Mouse (Mus musculus) myocyte (in vitro differentiated cells): ENCODE measurements at regions not wholly inside any gene's neighbourhood (a gene's known extent, or its start where the extent isn't known, plus 50 kb on each side); places are given as distances from the start of the nearest gene placed in this dataset.

Source experiments
- CEBPB ChIP-seq: IDR thresholded peaks from 2 replicates; pipeline ENCODE4 v1.6.1; 2011; ENCODE audit warnings: mild to moderate bottlenecking, moderate library complexity; ENCODE audit not compliant: poor library complexity, insufficient read depth, severe bottlenecking
- E2F4 ChIP-seq: IDR thresholded peaks from one replicate; pipeline ENCODE4 v1.6.1; 2011; ENCODE audit warnings: mild to moderate bottlenecking, control low read depth, moderate library complexity; ENCODE audit not compliant: insufficient read depth
- MAX ChIP-seq: IDR thresholded peaks from one replicate; pipeline ENCODE4 v1.6.1; 2011; ENCODE audit warnings: low read depth, mild to moderate bottlenecking, control low read depth
- MYOD1 ChIP-seq, 3 experiments: IDR thresholded peaks; one replicate each; pipeline ENCODE4 v1.6.1; 2011; ENCODE audit warnings: control low read depth in 2 of 3, low read depth in 2 of 3, mild to moderate bottlenecking in 2 of 3, moderate library complexity in 1 of 3; ENCODE audit not compliant: insufficient read length in 2 of 3, control insufficient read depth in 1 of 3
- MYOG ChIP-seq, 3 experiments: IDR thresholded peaks; one replicate each; pipeline ENCODE4 v1.6.1; 2011; ENCODE audit warnings: control low read depth in 2 of 3, low read depth in 2 of 3, mild to moderate bottlenecking in 2 of 3; ENCODE audit not compliant: insufficient read length in 2 of 3, control insufficient read depth in 1 of 3, insufficient read depth in 1 of 3
- POLR2A ChIP-seq: IDR thresholded peaks from one replicate; pipeline ENCODE4 v1.6.1; 2011; ENCODE audit warnings: low read depth, mild to moderate bottlenecking, control low read depth, moderate library complexity; ENCODE audit not compliant: insufficient read length
- POLR2AphosphoS2 ChIP-seq: IDR thresholded peaks from one replicate; pipeline ENCODE4 v1.6.1; 2011; ENCODE audit warnings: low read depth, control low read depth; ENCODE audit not compliant: insufficient read length
- REST ChIP-seq: IDR thresholded peaks from one replicate; pipeline ENCODE4 v1.6.1; 2011; ENCODE audit warnings: mild to moderate bottlenecking, control low read depth, moderate library complexity; ENCODE audit not compliant: insufficient read depth, insufficient read length
- SRF ChIP-seq: IDR thresholded peaks from one replicate; pipeline ENCODE4 v1.6.1; 2011; ENCODE audit warnings: low read depth; ENCODE audit not compliant: control insufficient read depth, insufficient read length
- TCF12 ChIP-seq: IDR thresholded peaks from one replicate; pipeline ENCODE4 v1.6.1; 2011; ENCODE audit warnings: mild to moderate bottlenecking, control low read depth; ENCODE audit not compliant: poor library complexity, insufficient read depth, severe bottlenecking
- USF1 ChIP-seq: IDR thresholded peaks from one replicate; pipeline ENCODE4 v1.6.1; 2011; ENCODE audit warnings: low read depth, mild to moderate bottlenecking, control low read depth, moderate library complexity

GRCm38 (mm10) chr14:25137312-25137711 lies 321.7 kb upstream of the Zmiz1 start:
- TF ChIP-seq POLR2A (no peak), E2F4 (no peak), REST (no peak), MYOG (IDR thresholded peaks at IDR 0.05; ENCODE audit: control insufficient read depth in 1 of 3, insufficient read depth in 1 of 3, insufficient read length in 2 of 3, low read depth in 2 of 3) (no peak), TCF12 (no peak), SRF (no peak), USF1 (no peak), CEBPB (no peak), MAX (no peak), MYOD1 (IDR thresholded peaks at IDR 0.05; ENCODE audit: control insufficient read depth in 1 of 3, insufficient read length in 2 of 3, low read depth in 2 of 3) (no peak), POLR2AphosphoS2 (no peak)
